8 mouse cellular contexts compared by ENCODE assay signal in the genomic region with DNA sequence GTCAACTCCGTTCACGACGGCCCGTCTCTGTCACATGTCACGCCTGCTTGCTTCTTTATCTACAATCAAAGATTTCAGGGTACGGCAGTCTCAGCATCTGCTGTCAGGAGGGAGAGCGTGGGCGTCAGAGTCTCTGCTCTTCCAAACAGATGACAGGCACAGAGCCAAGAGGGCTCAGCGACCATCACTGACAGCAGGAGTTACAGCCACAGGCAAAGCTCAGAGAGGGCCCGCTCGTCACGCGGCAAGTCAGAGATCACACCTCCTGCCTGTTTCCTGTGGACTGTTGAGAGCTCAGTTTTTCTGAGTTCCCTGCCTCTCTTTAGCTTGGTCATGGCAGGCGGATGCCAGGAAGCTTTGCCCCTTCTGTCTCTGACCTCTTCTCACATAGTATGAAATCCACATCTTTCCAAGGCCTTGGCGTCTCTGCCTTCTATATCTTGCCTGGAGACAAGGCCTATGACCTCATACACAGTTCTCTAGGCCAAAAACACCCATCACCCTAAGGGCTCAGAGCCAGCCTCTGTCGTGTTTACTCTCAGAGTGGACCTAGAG. TPM values are rescaled to one million over a fixed set of nuclear protein-coding genes. Genes with fewer than 3 reads are reported as not detected.
A peak's percentile ranks its signal among the peaks of the same experiment; 100 is the strongest.
DNase-seq lines count a peak whose midpoint lies in the region; ATAC-seq and TF ChIP-seq lines count a peak whose summit lies in the region.

No protein-coding gene starts in this region.

- TF ChIP-seq CTCF in forebrain, postnatal 0 days (IDR thresholded peaks at IDR 0.05; ENCODE audit: low read depth): no peak
- no peak for TF ChIP-seq CTCF in thymus, adult 2 months (IDR thresholded peaks at IDR 0.05; ENCODE audit: borderline replicate concordance, control insufficient read depth, extremely low read depth, insufficient read depth, low read length, poor library complexity)

- peak; percentile 71 for ATAC-seq in forebrain, postnatal 0 days
- peak; percentile 11; the same call in 1 of the 2 replicates for ATAC-seq in intestine, embryonic 16.5 days
- ATAC-seq in megakaryocyte-erythroid progenitor cell, adult 5-6 weeks (replicated peaks; ENCODE audit: low FRiP score, low TSS enrichment, poor library complexity, severe bottlenecking): peak; percentile 58

- DNase-seq in right cerebral cortex, adult 18-20 months: peak; percentile 84
- no peak for DNase-seq in right cerebral cortex, postnatal 25 days
- peak; percentile 64 for DNase-seq in forebrain, postnatal 0 days
- peak; percentile 61 to 75 for DNase-seq in left cerebral cortex, adult 9 months (ENCODE audit: low spot score in 2 of 2)
- peak; percentile 67 for DNase-seq in thymus, adult 2 months
- DNase-seq in urinary bladder, postnatal 25 days (ENCODE audit: low spot score): no peak

- H3K9ac ChIP-seq in forebrain, postnatal 0 days: no peak overlapping the region
- no peak overlapping the region for H3K9ac ChIP-seq in intestine, embryonic 16.5 days (ENCODE audit: low read depth, low read length)

- H3K9me3 ChIP-seq in forebrain, postnatal 0 days (ENCODE audit: low read length): no peaks in the 10 kb centered on the region
- no peaks in the 10 kb centered on the region for H3K9me3 ChIP-seq in intestine, embryonic 16.5 days (ENCODE audit: control insufficient read depth, low read length)

- H3K4me1 ChIP-seq in forebrain, postnatal 0 days (ENCODE audit: insufficient read depth): peaks cover 8% of the 10 kb centered on the region; the same call in 1 of the 2 replicates
- peaks cover 42% of the 10 kb centered on the region for H3K4me1 ChIP-seq in intestine, embryonic 16.5 days (ENCODE audit: control insufficient read depth, insufficient read depth, low read length)
- H3K4me1 ChIP-seq in thymus, adult 2 months (replicated peaks; ENCODE audit: control insufficient read depth, insufficient read depth, low read length): peaks cover 58% of the 10 kb centered on the region

- no peak overlapping the region for H3K4me3 ChIP-seq in forebrain, postnatal 0 days (ENCODE audit: low read depth, low read length)
- no peak overlapping the region for H3K4me3 ChIP-seq in intestine, embryonic 16.5 days (ENCODE audit: low read length)
- H3K4me3 ChIP-seq in thymus, adult 2 months (ENCODE audit: control insufficient read depth, insufficient read depth, low read length): no peak overlapping the region

- no peak for TF ChIP-seq POLR2A in thymus, adult 2 months (IDR thresholded peaks at IDR 0.05; ENCODE audit: control insufficient read depth, extremely low read depth, insufficient read depth, low read length, poor library complexity)

- no peak overlapping the region for H3K4me2 ChIP-seq in forebrain, postnatal 0 days (ENCODE audit: low read depth)
- no peak overlapping the region for H3K4me2 ChIP-seq in intestine, embryonic 16.5 days (ENCODE audit: low read depth, low read length)

- no peaks in the 10 kb centered on the region for H3K27me3 ChIP-seq in forebrain, postnatal 0 days (ENCODE audit: insufficient read depth, low read length)
- H3K27me3 ChIP-seq in intestine, embryonic 16.5 days (replicated peaks; ENCODE audit: control insufficient read depth, insufficient read depth, low read length): no peaks in the 10 kb centered on the region
- H3K27me3 ChIP-seq in thymus, adult 2 months (ENCODE audit: control insufficient read depth, insufficient read depth, low read length): no peaks in the 10 kb centered on the region

- H3K27ac ChIP-seq in forebrain, postnatal 0 days (ENCODE audit: low read depth, low read length): 0 out of 2 replicates have a peak overlapping the region, but pooled peaks have one; percentile 2
- H3K27ac ChIP-seq in intestine, embryonic 16.5 days (ENCODE audit: low read length): peak overlapping the region; percentile 20
- peak overlapping the region; percentile 76 for H3K27ac ChIP-seq in thymus, adult 2 months (ENCODE audit: control insufficient read depth, insufficient read depth, low read length)

- 30% methylated on average over 16 of the region's 16 CpGs for WGBS in forebrain, postnatal 0 days
- WGBS in intestine, embryonic 16.5 days: 48% methylated on average over 16 of the region's 16 CpGs
- 11% methylated on average over 16 of the region's 16 CpGs for WGBS in thymus, adult 2 months

- H3K36me3 ChIP-seq in forebrain, postnatal 0 days (ENCODE audit: insufficient read depth): no peaks in the 10 kb centered on the region
- H3K36me3 ChIP-seq in intestine, embryonic 16.5 days (ENCODE audit: control insufficient read depth, insufficient read depth, low read length): peaks cover 6% of the 10 kb centered on the region; the same call in 1 of the 2 replicates
- no peaks in the 10 kb centered on the region for H3K36me3 ChIP-seq in thymus, adult 2 months (ENCODE audit: control insufficient read depth, insufficient read depth, low read length)

RNA-seq across cellular contexts. Expression of gene Rin3, which starts 25.7 kb away (rescaled TPM):
- total RNA-seq in forebrain, postnatal 0 days (2014; rRNA removed): 1.3 and 3.3 TPM in 2 replicates
- 1.5 and 1.9 TPM in 2 replicates for polyA plus RNA-seq in forebrain, postnatal 0 days (2015; fragmentation: Nextera tagmentation; extraction: Ambion mirVana)
- 10.1 and 10.3 TPM in 2 replicates for polyA plus RNA-seq in intestine, embryonic 16.5 days (2015; fragmentation: Nextera tagmentation; extraction: Ambion mirVana)
- total RNA-seq in megakaryocyte-erythroid progenitor cell, adult 5-6 weeks (2014; fragmentation: Nextera tagmentation): 30.2 and 32.2 TPM in 2 replicates
- total RNA-seq in megakaryocyte-erythroid progenitor cell, adult 5-6 weeks (2017): 4.5 and 14.7 TPM in 2 replicates
- 25.4 and 33.8 TPM in 2 replicates for polyA plus RNA-seq in thymus, adult 2 months (2012; rRNA removed)

Comparison
In these comparisons a context has a peak if more than half of its experiments do, and no peak if none do; other contexts are left out.
1. DNase-seq: peak in right cerebral cortex, adult 18-20 months (single experiment), forebrain, postnatal 0 days (single experiment), left cerebral cortex, adult 9 months (2 of 2) and thymus, adult 2 months (single experiment); none in right cerebral cortex, postnatal 25 days (single experiment) and urinary bladder, postnatal 25 days (single experiment).
2. ATAC-seq: peak in every context shown above with its lines; median percentile 71 in forebrain, postnatal 0 days; 58 in megakaryocyte-erythroid progenitor cell, adult 5-6 weeks; 11 in intestine, embryonic 16.5 days.
3. H3K27ac ChIP-seq: peak in every context shown above with its lines; median percentile 76 in thymus, adult 2 months; 20 in intestine, embryonic 16.5 days; 2 in forebrain, postnatal 0 days.